Mouse (Mus musculus) cerebellum, postnatal 10 days (tissue): ENCODE results near the gene Rnf149.

Experiments used
- DNase-seq, 2 experiments: peaks; one replicate each; pipeline ENCODE4 v3.0.0; 2021; ENCODE audit warnings: mixed read lengths in 2 of 2

Rnf149 gene

DNA sequence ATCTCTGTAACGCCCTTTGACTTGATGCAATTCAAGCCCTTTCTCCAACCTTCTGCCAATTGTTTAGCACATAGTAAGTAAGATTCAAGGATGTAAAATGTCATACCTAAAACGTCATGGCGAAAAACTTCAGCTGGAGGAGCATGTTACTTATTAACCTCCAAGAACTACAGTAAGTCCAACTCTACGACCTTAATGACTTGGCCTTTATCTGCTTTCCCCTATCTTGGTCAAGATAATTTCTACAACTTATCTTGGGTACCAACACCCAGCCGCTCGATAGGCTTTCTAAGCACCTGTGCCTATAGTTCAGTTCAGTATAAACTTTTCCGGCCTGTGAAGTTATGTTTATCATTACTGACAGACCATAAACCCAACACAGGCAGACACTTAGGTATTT is 3.3 kb downstream of the Rnf149 start:
- no peak for DNase-seq

DNA sequence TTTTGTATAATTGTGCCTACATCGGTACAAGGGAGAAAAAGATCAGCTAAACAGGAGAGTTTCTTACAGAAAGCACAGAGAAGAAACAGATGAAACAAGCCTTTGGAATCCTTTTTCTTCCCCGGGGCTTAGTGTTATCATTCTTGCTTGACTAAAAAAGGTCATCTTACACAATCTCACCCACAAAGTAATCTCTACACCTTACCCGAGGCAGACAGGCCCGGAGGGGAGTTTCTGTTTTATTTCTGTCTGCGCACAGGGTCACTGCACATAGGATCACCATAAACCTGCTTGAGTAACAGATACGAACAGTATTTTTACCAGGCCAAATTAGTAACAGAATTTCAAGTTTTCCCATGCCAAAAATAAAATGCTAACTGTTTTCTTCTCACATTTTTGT is 5.6 kb downstream of the Rnf149 start:
- no peak for DNase-seq

DNA sequence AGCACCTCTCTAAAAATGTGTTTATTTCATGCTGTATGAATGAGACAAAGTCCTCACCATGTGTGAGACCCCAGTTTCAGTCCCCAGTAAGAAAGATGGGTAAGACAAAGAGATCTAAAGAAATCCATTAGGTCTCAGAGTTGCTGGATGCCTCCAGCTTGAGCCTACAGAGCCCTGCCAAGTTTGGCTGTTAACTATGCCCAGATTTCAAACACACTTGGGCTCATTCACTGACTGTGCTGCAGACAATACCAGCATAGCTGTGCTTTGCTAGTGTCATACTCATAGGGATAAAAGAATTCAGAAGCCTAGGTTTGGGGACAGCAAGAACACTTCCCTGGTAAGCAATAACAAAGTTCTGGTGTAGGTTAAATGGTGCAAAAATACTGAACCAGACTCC is 9.1 kb downstream of the Rnf149 start:
- DNase-seq, result no peak

DNA sequence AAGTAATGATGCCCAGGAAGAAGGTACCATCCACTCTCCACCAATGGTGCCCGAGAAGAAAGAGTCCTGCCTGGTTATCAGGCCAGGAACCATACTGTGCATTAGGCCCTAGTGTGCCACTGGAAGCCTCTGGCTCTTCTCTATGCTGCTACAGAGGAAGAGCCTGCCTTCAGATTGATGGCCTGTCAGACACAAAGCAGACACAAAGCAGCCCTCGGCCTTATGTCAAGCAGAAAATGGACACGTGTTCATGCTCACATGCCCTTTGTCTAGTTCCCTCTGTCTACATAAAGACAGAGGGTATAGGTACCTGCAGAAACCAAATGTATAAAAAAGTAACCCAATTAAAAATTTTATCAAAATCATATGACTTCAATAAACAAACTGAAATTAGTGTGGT is 12.6 kb downstream of the Rnf149 start:
- DNase-seq, result no peak

DNA sequence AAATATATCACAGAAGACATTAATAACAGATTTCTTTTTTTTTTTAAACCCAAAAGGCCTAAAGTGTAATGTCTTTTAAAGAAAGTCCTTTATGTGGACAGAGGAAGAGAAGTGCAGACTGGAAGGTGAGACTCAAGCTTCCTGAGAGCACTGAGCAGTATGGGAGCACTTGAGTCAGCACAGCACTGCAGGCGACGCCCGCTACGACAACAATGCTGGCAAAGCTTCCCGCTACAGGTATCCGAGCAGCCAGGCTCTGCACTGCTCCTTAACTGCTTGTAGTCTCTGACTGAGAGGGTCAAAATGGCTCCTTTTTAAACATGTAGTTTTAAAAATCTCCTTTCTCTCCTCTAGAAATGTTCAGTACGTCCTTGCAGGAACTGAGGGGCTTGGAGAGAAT is 14.0 kb downstream of the Rnf149 start:
- DNase-seq, result no peak

DNA sequence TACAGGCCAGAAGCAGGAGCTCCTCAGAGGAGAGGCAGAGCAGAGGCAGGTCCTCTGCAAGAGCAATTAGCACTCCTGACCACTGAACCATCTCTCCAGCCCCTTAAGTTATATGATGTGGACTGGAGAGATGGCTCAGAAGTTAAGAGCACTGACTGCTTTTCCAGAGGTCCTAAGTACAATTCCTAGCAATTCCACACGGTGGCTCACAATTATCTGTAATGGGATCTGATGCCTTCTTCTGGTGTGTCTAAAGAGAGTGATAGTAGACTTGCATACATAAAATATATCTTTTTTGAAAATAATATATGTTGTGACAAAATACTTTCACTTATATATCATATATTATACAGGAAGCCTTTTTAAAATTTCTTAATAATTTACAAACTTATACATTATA is 15.3 kb downstream of the Rnf149 start:
- DNase-seq, result peak in 1 of 2 experiments; percentile 27

DNA sequence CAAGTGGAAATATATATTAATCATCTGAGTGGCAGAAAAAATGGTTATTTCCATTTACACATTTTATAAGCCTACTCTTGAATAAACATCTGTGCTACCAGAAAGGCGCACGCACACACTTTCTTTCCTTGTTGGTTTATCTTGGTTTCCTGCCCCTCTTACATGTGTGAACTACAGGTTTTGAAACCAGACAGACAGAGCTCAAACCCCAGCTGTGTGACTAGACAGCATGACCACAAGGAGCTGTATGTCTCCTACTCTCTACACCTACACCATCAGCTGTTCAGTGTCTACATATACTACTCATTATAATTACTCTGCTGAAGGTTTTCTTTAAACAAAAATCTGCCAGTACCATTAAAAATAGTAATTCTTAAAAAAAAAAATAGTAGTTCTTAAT is 18.2 kb downstream of the Rnf149 start:
- no peak for DNase-seq

DNA sequence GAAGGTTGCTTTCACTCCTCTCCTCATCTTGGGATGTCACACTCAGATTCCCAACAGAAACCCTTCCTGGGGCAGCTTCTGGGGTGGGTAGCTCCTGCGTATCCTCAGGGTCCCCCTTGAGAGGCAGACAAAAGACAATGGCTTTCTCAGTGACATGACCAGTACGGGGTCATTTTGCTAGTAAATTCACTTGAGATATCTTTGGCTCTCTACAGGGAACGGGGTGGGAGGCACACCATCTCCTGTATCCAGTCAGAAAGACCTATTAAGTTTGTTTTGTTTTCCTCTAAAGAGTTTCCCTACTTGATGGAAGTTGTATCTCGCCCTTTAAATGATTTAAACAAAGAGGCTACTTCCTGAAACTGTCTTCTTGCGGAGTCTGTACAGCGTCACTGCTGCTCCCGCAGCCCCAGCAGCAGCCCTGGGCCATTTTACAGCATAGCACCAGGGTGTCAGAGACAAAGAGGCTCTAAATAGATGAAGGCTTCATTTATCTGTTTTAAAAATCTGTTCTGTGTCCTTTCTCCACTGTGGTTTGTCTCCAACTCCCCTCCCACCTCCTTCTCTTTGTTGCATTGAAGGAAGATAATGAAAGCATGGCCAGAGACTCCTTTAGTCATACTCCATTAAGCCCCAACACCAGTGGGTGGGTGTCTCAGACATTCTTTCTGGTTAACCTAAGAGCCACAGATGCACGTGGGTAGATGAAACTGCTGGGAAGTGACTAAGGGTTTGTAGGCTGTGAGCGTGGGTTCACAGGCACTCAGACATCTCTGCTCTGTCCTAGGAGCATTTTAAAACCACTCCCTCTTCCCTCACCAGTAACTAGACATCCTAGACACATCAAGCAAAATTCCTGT is 21.4 kb downstream of the Rnf149 start:
- no peak for DNase-seq

DNA sequence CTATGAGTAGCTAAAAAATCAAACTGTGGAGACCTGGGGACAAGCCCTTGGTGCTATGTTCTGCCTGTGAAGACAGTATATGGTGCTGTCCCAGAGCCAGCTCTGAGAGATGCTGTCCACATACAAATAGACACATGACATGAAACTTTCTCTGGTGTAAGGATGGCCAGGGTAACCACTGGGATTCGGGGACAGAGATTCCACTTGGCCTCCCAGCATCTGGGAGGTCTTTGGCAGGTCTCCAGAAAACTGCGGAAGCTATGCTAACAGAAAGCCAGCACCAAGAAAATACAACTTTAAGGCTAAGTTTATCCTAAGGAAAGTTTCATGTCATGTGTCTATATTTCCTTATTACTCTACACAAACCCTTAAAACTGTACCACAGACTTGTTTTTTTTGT is 27.4 kb downstream of the Rnf149 start:
- peak; percentile 18 to 24 for DNase-seq

DNA sequence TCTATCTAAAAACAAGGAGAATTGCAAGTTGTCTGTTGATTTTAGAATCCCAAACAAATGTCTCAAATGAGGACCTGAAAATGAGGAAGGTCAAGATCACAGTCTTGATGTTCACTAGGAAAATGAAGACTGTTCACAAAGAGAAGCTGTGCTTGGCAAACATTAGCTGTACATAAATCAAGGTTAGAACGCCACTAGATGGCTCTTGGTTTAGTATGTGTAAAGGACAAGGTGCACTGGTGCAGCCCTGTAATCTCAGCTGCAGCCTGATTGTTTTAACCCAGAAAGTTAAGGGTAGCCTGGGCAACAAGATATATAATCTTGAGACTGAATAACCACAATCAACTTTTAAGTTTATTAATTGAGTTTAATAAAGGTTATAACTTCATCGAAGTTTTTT is 30.0 kb downstream of the Rnf149 start:
- DNase-seq, result no peak

DNA sequence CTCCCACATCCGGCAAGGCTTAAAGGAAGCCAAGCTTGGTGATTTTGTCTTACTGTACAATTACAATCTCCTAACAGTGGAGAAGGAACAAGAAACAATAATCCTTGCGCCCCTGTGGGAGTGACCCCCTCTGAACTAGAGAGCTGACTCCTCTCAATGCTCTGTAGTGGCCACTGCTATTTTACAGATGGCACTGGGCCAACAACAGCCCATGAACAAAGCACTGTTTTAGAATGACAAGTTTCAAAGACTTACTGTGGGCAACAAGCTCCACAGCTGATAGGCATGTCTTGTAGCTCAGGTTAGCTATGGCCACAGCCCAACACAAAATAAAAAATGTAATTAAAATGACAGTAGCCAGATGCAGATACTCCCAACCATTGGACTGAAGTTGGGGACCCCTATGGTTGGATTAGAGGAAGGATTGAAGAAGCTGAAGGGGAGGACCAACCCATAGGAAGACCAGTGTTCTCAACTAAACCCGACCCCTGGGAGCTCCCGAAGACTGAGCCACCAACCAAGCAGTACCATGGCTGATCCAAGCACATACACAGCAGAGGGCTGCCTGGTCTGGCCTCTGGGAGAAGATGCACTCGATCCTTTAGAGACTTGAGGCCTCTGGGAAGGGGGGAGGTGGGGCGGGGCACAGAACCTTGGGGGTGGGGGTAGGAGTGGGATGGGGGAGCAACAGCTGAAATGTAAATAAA is 30.9 kb downstream of the Rnf149 start:
- no peak for DNase-seq

DNA sequence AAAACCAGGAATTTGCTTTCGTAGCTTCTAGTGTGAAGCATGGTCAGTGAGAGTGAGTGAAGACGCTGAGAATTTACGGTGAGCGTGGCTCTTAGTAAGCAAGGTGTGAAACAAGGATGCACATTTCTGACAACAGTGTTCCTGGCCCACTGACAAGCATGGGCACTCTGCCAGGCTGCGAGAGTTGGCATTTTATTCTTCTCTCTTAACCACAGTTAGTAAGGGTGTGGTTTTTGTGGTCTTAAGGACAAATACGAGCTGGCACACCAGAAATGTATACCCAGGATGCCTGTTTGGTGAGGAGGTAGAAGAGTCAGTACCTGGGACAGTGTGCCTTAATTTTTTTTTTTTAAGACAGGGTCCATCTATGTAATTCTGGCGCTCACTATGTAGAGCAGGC is 31.6 kb downstream of the Rnf149 start:
- DNase-seq, result peak; percentile 49 to 53

DNA sequence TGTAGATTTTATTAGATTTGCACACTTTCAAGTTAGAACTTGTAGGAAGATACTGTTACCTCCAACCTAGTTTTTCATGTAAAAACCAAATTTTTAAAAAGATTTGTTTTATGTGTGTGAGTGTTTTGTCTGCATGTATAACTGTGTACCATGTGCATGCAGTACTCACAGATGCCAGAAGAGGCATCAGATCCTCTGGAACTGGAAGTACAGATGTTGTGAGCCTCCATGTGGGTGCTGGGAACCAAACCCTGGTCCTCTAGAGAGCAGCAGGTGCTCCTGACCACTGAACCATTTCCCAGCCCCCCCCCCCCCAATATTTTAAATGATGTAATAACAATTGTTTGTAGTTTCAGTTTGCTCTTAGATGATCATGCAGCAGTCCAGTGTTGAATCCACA is 36.6 kb downstream of the Rnf149 start:
- no peak for DNase-seq

DNA sequence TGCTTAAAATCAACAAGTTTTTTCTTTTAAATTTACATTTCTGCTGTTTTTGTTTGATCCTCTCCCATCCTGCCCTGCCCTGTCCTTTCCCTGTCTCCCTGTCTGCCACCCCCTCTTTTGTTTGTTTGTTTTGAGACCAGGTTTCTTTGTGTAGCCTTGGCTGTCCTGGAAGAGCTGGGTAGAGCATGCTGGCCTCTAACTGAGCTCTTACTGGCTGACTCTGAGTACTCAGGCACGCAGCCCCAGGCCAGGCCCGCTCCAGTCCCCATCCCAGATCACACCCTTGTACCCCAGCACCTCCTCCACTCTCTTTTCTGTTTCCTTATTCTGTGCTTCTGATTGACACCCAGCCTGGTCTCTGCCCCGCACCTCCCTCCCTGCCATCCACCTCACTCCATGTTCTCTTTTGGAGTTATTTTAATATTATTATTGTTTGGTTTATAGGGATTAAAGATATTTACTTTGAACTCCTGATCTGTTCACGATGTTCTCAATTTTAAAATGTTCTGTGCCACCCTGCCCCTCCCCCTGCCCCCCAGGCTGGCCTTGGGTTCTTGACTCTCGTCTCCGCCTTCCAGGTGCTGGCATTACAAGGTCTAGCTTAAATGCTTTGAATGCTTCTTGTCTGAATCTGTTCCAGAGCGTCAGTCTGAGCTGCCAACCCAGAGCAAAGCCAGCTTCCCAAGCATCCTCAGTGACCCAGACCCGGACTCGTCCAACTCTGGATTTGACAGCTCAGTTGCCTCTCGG is 39.4 kb downstream of the Rnf149 start:
- no peak for DNase-seq

DNA sequence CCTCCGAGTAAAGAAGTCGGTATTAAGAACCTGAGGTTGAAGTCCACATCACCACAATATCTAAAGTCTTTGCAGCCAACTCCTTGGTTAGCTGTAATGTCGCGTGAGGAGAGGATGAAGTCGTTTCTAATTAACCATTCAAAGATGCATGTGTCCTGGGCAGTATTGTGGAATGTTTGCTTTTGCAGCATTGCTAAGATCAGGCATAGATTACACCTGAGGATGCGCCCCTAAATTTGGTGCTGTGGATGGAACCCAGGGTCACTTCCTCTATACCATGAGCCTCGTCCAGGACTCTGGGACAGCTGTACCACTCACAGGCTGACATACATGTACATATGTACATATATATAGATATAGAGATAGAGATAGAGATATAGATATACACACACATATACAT is 40.5 kb downstream of the Rnf149 start:
- DNase-seq, result no peak

DNA sequence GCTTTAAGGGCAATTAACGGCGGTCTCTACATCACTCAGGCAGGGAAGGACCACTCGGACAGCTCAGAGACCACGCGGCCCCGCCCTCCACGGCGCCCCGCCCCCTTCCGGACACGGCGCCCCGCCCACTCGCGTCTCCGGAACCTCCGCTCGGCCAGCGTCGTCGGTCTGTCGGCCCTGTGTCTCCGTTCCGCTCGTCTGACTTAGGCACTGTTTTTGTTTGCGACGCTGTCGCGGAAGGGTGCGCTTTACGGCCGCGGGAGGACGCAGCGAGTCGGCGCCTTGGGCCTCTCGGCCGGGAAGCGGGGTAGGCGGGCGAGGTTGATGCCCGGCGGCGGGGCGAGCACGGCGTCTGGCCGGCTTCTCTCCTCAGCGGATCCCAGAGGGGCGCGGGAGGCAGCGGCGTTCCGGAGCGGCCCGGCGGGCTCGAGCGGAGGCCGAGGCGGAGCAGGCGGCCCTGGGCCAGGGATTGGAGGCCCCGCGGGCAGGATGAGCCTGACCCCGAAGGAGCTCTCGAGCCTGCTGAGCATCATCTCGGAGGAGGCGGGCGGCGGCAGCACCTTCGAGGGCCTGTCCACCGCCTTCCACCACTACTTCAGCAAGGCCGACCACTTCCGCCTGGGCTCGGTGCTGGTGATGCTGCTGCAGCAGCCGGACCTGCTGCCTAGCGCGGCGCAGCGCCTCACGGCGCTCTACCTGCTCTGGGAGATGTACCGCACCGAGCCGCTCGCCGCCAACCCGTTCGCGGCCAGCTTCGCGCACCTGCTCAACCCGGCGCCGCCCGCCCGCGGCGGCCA is 41.5 kb downstream of the Rnf149 start:
- DNase-seq, result peak; percentile 99

DNA sequence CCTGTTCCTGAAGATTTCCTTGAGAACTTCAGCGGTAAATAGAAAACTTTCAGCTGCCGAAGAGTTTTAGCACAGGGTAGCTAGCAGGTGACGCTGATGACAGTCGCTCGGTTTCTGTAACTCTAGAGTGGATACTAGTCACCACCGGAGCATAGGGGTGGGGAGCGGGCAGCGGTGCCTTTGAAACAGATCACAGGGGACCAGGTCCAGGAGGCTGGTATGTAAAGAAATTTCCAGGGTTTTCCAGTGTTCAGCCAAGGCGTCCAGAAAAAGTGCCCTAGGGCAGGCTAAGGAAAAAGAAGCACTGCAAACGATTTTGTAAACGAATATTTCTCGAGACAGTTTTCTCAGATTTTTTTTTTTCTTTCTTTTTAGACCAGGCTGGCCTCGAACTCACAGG is 42.4 kb downstream of the Rnf149 start, which contains the start of gene Cnot11:
Gene Cnot11, plus strand, starts transcription at position 162 of the 400 bp plus-strand sequence.
- no peak for DNase-seq

DNA sequence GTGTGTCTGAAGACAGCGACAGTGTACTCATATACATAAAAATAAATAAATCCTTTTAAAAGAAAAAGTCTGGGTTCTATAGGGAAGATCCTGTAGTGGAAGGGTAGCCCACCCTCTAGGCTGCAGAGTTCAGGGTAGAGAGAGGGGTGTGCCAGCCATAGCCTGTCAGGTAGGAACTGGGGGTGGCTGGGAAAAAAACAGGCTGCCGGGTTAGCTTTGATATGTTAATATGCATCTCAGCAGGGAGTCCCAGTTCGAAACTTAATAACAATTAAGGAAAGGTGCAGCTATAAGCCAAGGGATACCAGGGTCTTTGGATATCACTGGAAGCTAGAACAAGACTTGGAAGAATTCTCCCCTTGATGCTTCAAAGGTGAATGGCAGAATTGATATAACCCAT is 43.3 kb downstream of the Rnf149 start:
- no peak for DNase-seq

DNA sequence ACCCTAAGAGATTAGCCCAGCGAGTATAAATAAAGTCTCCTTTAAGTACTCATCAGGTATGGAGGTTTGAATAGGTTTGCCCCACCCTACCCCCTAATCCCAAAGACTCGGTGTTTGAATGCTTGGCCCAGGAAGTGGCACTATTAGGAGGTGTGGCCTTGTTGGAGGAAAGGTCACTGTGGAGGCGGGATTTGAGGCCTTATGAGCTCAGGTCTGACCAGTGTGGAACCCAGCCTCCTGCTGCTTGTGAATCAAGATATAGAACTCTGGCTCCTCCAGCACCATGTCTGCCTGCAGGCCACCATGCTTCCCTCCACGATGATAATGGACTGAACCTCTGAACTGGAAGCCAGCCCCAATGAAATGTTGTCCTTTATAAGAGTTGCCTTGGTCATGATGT is 46.2 kb downstream of the Rnf149 start:
- no peak for DNase-seq

DNA sequence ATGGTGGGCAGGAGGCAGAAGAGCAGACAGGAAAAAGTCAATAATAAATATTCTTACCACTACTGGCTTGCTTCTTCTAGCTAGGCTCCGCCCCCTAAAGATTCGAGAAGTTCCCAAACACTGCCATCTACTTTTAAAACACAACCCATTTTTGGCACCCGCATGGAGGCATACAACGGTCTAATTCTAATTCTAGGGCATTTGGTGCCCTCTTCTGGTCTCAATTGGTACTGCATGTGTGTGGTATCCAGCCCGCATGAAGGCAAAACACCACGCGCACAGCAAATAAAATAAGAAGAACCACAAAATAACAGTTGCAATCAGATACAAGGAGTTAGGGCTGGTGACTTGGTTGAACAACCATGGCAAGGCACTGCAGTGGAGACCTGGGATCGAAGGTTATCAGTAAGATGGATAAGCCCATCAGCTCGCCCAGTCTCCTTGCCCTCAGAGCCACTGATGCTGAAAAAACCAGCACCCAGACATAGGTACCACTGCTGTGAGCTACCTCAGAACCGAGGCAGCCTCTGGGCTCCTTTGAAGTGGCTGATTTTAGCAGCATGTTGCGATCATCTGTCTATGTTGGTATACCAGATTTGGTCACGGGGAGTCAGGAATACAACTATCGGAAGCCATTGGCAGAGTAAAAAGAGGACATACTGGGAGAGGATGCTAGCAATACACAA is 46.8 kb downstream of the Rnf149 start:
- peak; percentile 91 to 95 for DNase-seq

DNA sequence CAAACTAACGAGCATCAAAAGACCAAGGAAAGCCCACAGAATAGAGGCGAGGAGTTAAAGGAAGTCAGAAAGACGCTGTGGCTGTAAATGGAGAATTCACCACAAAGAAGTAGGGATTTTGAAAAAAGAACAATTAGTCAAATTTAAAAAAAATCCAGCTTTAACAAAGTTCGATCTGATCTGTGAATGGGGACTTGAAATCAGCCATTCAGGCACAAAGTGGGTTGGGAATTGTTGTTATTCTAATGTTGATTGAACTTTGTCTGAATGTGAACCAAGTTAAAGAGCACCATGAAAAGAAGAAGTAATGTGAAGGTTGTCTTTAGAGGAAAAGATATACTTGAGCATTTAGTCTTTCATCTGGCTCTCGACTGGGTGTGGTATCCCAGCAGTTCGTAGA is 48.9 kb downstream of the Rnf149 start:
- DNase-seq, result no peak

DNA sequence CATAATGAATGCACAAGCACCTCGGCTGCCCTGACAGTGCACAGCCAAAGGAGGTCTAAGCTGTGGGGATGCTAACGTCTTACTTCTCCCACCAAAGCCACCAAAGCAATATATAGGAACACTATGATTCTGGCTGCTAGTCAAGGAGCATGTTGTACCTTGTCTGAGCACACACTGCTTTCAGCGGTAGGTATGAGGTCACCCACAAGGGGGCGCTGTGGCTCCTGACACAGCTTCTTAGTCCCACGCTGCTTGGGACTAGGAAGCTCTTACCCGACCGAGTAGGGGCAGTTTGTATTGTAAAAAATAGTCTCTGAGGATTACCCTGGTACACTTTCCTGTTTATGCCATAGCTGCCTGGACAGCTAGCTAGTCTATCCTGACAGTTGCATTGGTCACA is 49.8 kb downstream of the Rnf149 start:
- DNase-seq, result peak; percentile 84 to 91
